Mouse (Mus musculus): Measurements from ENCODE around the gene 1700061G19Rik.

DNA sequence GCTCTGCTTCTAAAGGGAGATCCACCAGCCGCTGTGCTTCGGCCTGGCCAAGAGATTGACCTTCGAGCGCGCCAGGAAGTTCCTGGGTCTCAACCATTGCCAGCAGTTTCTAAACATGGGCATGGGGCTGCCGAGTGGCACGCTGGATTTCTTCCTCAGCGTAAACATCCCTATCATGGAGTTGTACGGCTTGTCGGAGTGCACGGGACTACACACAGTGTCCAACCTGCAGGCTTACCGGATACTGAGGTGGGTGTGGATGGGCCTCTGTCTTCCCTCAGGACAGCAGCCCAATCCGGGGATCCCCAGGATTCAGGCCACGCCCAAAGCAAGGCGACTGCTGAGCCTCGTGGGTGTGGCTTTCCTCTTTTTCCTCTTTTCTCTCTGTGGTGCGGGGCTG lies 8.3 kb downstream of the 1700061G19Rik start:
- TF ChIP-seq CTCF (conservative IDR thresholded peaks at IDR 0.05 in 1 of 2, IDR thresholded peaks at IDR 0.05 in 1 of 2; ENCODE audit: low read depth in 2 of 2, low read length in 2 of 2): no peak
- no peak for TF ChIP-seq EP300 (IDR thresholded peaks at IDR 0.05; ENCODE audit: low read length)
- TF ChIP-seq POLR2A (IDR thresholded peaks at IDR 0.05; ENCODE audit: low read depth, low read length): no peak
- no peak for TF ChIP-seq CHD1 (IDR thresholded peaks at IDR 0.05; ENCODE audit: low read depth, low read length)
- no peak for TF ChIP-seq MAFK (IDR thresholded peaks at IDR 0.05; ENCODE audit: insufficient replicate concordance, low read length)
- TF ChIP-seq ETS1 (conservative IDR thresholded peaks at IDR 0.05; ENCODE audit: low read depth, low read length): no peak
- TF ChIP-seq SMC3 (IDR thresholded peaks at IDR 0.05; ENCODE audit: low read depth, low read length): no peak

Measured in CH12.LX (cell line).